Mouse (Mus musculus): ENCODE measurements around the gene Adamtsl1.

GRCm38 (mm10) chr4:85513792-85514191 is at the start of gene Adamtsl1:
- no peak for TF ChIP-seq CTCF (IDR thresholded peaks at IDR 0.05; ENCODE audit: low read depth)
- no peak for TF ChIP-seq EP300 (IDR thresholded peaks at IDR 0.05; ENCODE audit: low read depth)

Data from liver, postnatal 0 days (tissue).